Mouse (Mus musculus) adrenal gland, postnatal 25 days (tissue): Measurements from ENCODE around the gene Stoml2. TPM values are rescaled to one million over a fixed set of nuclear protein-coding genes. Genes with fewer than 3 reads are reported as not detected.
A peak's percentile ranks its signal among the peaks of the same experiment; 100 is the strongest.

Experiments
- DNase-seq: peaks from one replicate; pipeline ENCODE4 v3.0.0; 2021; ENCODE audit warnings: mixed read lengths
- long read RNA-seq: library from polyadenylated mRNA; stranded (forward); transcript quantifications from one replicate; pipeline ENCODE4 v2.0.0, GENCODE M21; 2021
- total RNA-seq: library from RNA; stranded (reverse); gene quantifications from 2 replicates; pipeline ENCODE4 v1.2.3, GENCODE M21; 2021

Gene Stoml2
- 227 and 270 TPM in 2 replicates for total RNA-seq
- long read RNA-seq, transcript Stoml2-201 (10 exons, 1,874 nt): major isoform, 146 of 183 reads
- long read RNA-seq, partial matches to known transcripts: 22 of 183 reads
- long read RNA-seq, other reads (novel, unspliced or antisense): 14 of 183 reads

GRCm38 (mm10) chr4:43031237-43031995, at the start of gene Stoml2:
Gene Stoml2 (minus strand): TSS chr4:43031710.
- DNase-seq: peak; percentile 90

GRCm38 (mm10) chr4:43078071-43078718, 46.7 kb upstream of the Stoml2 start:
- DNase-seq: peak; percentile 14

- no peak for DNase-seq
These were observed 43.4 kb upstream of the Stoml2 start for GRCm38 (mm10) chr4:43074923-43075322.

DNA sequence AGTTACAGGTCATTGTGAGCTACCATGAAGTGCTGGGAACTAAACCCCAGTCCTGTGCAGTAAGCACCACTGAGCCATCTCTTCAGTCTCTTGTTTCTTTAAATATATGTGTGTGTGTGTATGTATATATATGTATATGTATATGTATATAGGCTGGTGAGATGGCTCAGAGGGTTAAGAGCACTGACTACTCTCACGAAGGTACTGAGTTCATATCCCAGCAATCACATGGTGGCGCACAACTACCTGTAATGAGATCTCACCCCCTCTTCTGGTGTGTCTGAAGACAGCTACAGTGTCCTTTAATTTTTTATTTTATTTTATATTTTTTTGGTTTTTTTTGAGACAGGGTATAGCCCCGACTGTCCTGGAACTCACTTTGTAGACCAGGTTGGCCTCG, 34.0 kb upstream of the Stoml2 start:
- DNase-seq: no peak

DNA sequence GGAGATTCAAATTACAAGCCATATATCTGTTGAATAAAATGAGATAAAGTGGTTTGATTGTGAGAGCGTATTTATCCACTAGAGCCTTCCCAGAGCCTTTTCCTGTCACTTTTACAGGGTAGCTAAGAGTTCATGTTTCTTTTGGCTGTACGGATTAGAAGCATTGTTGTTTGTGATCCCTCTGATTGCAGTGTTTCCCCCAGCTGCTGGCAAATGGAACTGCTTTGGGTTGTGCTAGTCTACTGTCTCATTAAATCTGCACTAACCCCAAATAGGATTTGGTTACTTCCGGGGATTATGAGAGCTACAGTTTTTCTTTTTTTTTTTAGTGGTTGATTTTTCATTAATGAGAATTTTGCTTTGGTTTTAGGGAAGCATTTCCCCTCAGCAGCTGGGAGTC, 28.8 kb upstream of the Stoml2 start:
- no peak for DNase-seq

DNA sequence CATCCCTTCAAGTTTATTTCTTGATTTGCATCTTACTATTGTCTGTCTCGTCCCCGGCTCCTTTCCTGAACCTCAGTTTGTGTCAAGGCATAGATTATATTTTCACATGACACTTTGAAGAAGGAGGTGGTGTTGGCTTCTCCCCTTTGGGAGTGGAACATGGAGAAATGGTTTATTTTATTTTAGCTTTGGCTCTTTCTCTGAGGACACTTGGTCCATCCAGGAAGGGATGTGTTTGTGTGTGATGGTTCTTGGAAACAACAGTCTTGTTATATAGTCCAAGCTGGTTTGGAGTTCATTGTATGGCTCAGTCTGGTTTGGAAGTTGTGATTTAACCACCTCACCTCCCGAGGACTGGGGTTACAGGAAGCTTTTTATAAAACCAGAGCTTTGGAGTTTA, 28.2 kb upstream of the Stoml2 start:
- no peak for DNase-seq

GRCm38 (mm10) chr4:43058753-43059654, 27.5 kb upstream of the Stoml2 start, which contains the start of gene Unc13b:
Gene Unc13b (plus strand): TSS chr4:43058953.
- DNase-seq: peak; percentile 96

GRCm38 (mm10) chr4:43058392-43058752, 26.9 kb upstream of the Stoml2 start:
- DNase-seq: no peak

DNA sequence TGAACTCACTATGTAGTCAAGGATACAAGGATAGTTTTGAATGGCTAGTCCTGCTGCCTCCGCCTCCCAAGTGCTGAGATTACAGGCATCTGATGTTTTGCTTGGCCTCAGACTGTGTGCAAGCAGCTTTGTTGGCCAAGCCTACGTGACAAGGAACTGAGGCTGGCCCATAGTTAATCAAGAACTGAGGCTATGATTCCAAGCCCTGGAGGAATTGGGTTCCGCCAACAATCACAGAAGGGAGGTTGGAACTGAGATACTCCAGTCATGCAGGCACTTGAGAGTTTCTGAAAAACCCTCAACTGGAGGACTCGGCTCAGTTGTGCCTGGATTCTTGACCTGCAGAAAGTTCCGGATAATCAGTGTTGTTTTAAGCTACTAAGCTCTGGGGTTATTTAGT, 26.1 kb upstream of the Stoml2 start:
- no peak for DNase-seq

DNA sequence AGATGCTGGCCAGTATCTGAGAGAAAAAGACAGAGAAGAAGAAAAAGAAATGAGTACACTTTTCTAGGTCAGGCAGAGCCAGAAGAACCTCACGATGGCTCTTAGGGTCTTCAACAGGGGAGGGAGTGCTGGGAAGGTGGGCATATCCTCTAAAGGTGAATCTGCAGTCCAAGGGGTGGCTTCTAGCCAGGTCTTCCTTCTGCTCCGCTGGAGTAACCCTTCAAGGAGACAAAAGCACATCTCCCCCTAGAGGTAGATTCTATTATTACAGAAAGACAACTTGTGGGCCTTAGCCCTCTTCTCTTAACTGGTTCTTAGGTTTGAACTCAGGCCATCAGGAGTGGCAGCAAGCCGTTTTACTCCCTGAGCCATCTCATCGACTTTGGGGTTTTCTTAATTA, 21.1 kb upstream of the Stoml2 start:
- DNase-seq: no peak

DNA sequence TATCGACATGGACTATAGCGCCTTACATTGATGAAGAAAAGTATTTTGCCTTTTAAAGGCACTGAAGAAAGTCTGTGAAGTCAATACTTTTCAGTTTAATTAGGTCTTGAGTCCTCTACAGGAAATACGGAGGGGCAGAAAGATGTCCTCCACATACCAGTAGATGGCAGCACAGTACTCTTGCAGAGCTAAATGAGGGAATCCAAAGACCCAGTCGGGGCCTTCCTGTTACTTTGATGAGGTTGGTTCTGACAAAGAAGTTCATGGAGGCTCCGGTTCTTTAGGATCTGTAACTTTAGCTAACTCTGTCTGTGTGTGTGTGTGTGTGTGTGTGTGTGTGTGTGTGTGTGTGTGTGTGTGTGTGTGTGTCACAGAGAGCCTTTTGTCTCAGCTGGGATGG, 15.7 kb upstream of the Stoml2 start:
- peak; percentile 38 for DNase-seq

DNA sequence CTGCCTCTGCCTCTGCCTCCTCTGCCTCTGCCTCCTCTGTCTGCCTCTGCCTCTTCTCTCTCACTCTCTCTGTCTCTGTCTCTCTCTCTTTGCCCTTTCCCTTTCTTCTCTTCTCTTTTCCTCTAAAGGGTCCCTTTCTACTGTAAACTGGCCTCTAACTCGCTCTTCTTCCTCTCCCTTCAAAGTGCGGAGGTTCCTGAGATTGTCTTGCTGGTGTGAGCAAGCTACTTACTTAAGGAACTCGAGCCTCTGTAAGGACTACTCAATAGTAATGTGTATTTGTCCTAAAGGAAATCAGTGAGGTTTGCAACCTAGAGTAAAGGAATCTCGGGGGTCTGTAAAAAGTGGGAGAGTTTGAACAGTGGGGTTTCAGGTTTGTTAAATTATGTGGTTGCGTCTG, 15.1 kb upstream of the Stoml2 start:
- DNase-seq: no peak

DNA sequence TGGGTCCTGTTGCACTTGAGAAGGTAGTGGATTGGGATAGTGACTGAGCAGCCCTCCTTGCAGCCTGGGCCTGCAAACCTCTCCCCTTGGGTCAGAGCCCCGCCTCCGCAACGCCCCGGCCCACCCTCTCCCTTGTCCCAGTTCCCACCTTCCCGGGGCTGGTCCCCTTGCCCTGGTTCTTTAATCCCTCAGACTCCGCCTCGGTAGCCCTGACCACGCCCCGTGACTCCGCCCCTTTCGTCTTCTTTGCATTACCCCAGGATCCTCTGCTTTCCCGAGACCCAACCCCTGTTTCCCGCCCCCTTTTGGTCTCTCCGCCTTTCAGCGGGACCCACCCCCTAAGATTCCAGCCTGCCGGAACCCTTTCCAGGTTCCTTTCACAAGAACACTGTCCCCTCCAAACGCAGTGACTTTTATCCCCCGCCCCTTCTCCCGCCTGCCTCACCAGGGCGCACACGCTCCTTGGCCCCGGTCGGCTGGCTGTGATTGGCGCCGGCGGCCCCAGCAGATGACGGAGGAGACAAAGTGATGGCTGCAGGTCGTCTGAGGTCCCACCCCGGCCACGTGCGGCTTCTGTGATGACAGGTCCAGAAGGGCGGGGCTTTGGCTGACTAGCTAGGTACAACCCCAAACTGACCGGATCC, 14.3 kb upstream of the Stoml2 start, which contains the start of gene Fam214b:
TSS of gene Fam214b (minus strand) at position 562 of the 644 bp plus-strand sequence.
- peak; percentile 98 for DNase-seq

GRCm38 (mm10) chr4:43045285-43045658, 13.8 kb upstream of the Stoml2 start:
- DNase-seq: no peak

DNA sequence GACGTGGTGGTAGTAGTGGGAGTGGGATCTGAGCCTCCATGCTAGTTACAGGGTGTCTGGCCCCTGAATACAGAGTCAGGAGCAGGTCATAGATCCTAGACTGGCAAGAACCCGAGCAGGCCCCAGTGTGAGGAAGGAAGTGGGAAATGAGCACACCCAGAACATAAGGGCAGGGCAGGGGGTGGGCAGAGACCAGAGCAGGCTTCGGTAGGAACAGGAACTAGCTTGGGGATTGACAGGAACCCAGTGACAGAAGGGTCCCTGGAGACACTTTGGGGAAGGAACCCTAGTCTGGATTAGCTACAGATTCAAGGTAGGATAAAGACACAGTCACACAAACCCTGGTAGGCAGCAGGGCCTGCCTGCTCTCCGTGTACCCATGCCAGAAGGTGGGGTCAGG, 13.2 kb upstream of the Stoml2 start:
- no peak for DNase-seq

DNA sequence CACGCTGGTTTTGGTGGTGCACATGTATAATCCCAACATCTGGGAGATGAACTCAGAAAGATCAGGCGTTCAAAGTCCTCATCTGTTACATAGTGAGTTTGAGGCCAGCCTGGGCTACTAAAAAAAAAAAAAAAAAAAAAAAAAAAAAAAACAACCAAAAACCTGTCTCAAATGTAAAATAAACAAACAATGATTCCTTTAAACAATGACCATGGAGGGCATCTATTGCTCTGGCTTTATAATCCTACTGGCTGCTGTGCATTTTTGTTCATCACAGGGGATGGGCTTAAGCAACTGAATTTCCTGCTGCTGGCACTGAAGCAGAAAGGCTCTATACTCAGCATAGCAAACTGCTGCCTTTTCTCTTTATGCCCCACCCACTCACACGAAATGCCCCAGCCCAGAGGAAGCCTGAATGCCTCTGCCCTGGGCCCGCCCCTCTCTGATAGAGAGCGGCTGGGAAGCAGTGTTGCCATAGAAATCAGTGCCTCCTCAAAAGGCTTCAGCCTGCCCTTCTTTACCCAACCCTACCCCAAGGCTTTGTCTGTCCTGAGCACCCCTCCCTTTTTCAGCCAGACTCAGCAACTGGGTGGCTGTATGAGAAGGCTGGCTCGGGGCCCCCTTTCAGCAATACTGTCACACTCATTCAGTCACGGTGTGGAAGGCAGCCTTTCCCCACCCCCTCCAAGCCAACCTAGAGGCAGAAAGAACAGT, 12.3 kb upstream of the Stoml2 start:
- peak; percentile 62 for DNase-seq

DNA sequence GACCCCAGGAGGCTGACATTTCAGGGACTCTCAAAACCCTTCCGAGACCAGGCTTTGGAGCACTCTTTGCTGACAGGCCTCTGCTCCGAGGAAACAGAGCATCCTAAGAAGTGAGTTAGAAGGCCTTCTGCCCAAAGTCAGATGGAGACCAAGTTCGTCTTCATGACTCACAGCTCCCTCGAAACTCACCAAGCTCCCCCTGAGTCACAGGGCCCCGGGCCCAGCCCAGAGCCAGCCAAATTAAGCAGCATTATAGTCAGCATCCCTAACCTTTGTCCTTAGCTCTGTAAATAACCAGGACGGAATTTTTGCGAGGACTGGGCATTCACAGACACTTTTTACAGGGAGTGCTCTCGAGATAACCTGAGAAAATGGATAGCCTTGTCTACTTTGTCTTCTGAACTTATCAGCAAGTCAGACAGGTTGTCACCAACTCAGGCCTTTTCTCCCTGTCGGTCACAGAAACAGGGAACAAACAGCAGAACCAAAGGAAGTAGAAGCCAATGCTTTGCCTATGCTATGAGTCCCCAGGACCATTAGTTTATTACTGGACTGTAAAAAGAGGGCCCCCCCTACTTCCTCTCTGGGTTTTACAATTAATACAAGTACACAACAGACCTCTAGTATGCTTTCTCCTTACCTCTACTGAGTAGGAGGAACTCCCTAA, 9.5 kb upstream of the Stoml2 start:
- peak; percentile 51 for DNase-seq

DNA sequence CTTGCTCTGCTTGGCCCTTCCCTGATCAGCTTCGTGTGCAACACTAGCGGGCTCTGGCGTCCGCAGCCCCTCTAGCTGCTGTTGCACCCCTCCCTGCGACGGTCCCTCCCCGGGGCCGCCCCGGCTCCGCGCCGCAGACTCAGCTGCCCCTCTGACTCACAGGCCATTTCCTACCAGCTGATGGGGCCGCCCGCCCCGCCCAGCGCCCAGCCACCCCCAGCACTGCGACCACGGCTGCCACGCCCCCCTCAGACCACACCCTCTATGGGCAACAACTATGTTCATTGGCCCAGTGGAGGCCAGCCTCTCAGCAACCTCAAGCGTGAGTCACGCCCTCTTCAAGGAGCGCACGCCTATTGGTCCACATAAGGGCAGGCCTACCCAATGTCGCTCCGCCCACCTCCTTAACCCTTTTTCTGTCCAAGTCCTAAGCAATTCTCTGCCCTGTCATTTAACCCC, 8.6 kb upstream of the Stoml2 start:
- DNase-seq: peak; percentile 97

DNA sequence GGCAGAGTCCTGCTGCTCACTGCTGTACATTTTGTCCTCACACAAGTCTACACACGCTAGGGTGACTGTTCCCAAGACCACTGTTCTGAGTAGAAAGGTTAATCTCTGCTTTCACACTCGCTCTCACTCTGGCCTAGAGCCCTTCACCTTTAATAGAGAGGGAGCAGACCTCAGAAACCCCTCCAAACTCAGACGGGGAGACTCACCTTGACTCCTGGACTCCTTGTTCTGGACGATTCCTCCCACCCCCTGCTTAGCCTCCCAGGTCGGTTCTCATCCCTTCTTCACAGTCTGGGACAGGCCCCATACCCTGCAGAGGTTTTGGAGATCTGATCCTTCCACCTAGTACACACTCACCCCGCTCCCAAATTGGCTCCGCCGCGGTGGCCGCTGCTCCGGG, 8.1 kb upstream of the Stoml2 start:
- DNase-seq: no peak
